Mouse (Mus musculus) cerebellum, postnatal 4 days (tissue): ENCODE data around the gene Selp.

Experiments
- DNase-seq, 2 experiments: peaks; one replicate each; pipeline ENCODE4 v3.0.0; 2022; ENCODE audit warnings: low spot score in 2 of 2, mixed read lengths in 1 of 2

Gene Selp

DNA sequence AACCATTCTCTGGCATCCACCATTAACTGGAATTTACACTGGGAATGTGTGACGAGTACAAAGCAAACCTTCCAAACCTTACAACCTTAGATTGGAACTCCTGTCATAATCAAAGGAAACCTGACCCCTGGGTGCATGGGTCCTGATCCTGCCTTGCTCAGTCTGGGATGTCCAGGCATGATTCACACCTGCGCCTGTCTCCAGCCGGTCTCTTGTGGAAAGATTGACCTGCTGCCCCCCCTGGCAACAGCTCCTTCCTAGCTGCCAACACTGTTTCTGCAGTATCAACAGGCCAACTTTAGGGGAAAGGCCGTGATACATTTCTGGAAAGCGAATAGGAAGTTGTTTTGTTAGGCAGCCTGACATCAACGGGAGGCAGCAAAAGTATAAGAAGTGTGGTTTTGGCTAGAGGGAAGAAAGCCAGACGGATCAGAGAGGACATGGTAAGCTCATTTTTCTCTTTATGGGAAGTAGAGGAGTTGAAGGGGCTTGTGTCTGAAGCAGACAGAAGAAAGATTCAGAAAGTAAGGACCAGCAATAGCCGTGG lies at the start of gene Selp:
TSS of gene Selp (plus strand) at position 318 of the 547 bp plus-strand sequence.
- no peak for DNase-seq

DNA sequence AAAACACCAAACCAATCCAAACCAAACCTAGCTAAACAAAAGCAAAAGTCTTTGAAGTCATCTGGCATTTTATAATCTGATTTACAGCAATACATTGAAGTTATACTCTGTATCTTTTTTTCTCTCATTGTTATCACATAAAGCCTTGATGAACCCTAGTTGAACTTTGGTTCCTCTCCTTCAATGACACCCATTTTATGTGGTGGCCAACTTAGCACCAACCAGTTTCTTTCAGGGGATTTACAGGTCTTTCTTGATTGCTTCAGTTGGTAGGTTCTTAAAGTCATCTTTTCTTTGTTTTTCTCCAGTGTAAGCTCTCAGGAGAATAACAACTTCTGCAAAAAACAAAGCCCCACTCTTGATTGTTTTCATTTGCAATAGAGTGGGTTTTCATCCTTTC lies 45.8 kb upstream of the Selp start:
- no peak for DNase-seq

DNA sequence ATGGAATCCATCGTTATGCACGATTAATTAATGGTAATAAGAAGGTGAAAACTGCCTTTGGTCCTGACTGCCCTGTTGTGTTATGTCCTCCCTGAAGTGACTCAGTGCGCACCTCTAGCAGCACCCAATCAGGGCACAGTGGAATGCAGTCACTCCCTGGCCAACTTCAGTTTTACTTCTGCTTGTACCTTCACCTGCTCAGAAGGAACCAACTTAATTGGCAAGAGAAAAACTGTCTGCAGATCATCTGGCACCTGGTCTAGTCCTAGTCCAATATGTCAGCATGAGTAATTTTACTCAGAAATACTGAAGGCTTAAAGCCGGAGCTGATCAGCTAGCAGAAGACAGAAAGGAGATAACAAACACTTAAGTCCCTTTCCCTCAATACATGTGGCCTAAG lies 44.6 kb upstream of the Selp start:
- no peak for DNase-seq

DNA sequence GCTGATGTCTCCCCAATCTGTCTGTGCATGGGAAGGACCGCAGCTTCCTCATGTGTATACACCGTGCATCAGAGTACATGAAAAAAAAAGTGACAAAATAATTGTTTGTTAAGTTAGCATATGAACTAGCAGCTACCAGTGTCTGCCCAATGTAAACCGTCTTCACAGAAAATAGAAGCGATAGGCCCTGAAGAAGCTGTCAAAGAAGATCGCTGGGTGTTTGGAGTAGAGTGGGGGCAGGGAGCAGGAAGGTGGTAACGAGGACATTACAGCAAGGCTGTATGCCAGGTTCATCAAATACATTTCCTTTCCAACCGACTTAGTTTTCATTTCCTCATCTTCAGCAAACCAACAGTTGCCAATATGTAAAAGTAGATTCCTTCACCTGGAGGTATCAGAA lies 44.0 kb upstream of the Selp start:
- no peak for DNase-seq

DNA sequence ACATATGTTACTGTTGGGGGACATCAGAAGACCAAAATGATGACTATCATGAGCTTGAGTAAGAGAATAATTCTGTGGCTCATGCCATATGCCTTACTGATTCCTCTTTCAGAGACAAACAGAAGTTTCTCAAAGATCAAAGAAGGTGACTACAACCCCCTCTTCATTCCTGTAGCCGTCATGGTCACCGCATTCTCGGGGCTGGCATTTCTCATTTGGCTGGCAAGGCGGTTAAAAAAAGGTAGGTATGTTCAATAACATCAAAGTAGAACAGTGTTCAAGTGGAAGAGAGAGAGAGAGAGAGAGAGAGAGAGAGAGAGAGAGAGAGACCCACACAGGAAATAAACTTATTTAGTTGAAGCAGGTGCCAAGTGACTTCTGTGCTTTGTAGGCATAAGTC lies 43.1 kb upstream of the Selp start:
- DNase-seq, result no peak

DNA sequence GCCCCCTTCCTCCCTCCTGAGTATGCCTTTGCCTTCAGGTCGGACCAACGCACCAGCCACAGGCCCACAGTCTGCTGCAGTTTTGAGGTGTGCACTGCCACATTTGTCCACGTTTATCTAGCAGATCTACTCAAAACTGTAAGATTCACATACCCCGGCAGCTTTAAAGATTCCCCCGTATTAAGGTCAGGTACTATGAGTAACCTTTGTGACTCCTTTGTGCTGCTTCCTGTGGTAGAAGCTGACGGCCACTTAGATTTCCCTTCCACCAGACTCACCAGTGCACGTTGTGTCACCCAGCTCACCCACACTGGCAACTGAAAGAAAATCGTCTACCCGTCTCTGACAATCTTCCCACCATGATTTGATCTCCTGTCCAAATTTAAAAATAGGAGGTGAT lies 42.0 kb upstream of the Selp start:
- no peak for DNase-seq

DNA sequence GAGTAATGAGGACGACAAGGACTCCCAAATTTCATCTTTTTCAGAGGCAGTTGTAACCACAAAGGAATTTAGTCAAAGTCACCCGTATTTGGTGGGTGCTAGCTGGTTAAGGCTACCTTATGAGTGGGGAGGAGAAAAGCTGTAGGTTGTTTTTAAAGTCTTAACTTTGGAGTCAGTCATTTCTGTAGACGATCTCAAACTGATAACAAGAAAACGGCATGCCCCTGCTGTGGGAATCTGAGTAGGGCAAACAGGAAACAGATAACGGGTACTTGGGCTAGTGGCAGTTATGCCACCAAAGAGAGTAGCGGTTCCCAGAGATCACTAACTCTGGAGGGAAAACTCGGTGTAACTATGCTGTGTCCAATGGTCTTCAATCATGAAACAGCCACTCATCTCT lies 41.3 kb upstream of the Selp start:
- DNase-seq, result no peak

DNA sequence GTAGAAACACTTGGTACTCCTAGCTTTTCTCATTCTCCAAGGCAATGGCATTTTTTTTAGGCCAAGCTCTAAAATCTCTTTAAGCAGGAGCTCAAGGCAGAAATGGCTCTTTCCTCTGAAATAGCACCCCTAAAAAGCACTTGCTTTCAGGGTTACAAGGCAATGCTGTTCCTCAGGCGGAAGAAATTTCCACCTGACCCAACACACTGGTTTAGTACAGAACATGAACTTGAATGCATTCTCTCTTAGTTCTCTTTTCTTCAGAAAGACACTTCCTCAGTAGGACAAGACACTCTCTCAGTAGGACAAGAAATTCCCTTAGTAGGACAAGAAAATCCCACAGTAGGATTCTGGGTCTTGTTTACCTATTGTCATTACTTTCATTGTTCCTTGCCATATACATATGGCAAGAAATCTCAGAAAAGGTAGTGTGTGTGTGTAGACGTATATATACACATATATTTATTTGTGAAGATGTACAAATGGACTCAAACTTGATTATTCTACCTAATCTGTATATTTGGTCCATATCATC lies 40.4 kb upstream of the Selp start:
- DNase-seq, result no peak

DNA sequence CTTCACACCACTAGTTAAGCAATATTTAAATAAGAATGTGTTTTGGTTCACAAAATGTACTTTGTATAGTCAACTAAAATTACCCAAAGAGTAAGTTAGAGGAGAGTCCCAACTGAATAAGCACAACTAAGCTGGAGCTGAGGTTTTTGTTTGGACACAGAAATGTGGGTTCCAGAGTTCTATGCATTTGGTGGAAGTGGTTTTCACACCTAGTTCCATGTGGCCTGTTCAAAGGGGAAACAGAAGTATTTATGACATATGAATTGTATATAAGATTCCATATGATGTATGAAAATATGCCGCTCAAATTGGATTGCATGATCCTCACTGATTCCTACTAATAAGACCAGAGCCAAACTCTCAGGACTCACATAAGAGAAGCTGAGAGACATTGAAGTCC lies 39.6 kb upstream of the Selp start:
- DNase-seq, result no peak

DNA sequence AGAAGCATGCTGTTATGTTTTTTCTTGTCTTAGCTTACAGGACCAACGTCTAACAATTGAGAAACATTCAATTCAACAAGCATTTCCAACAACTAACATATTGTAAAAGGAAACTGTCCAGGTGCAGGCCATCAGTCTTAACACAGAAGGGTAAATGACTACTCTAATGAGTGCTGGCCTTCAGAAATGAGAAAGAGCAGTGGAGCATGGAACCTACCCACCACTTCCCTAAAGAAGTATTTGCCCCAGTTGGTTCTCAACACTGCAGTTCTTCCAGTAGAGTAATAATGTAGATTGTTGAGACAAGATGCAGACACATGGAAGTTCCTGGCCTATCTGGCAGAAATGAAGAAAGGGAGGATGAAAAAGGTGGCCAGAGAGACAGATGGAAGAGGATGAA lies 38.6 kb upstream of the Selp start:
- DNase-seq, result no peak

DNA sequence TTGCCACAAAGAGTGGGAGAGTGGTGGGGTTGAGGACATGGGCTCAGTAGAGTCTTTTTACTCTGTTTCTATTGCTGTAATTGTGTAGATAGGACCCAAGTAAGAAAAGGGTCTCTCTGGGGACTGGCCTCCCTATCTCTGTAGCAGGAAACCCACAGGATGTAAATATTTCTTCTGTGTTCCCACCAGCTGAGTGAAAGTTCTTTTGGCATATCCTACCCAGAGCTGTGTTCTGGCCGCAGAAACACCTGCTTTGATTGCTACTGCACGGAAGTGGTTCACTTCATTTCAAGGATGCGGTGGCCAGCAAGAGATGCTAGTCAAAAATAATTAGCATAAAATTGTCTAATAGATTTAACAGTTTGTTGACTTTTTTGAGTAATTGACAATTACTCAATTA lies 38.0 kb upstream of the Selp start:
- DNase-seq, result no peak

DNA sequence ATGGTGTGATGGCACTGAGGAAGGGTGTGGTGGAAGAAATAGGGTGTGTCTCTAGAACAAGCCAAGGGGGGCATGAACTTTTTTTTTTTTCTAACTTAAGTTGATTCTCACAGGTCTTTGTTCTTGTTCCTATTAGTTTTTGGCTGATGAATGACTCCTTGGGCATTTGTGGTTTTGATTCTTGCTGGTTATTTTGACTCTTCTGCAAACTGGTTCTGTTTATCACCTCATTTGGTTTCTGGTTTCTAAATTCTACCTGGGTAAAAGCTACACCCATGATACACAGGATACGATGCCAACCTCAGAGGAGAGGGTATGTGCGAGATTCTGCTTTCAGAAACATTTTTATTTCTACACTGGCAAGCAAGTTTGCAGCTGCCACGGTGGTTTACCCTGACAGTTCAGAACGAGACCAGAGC lies 36.7 kb upstream of the Selp start:
- DNase-seq, result no peak

DNA sequence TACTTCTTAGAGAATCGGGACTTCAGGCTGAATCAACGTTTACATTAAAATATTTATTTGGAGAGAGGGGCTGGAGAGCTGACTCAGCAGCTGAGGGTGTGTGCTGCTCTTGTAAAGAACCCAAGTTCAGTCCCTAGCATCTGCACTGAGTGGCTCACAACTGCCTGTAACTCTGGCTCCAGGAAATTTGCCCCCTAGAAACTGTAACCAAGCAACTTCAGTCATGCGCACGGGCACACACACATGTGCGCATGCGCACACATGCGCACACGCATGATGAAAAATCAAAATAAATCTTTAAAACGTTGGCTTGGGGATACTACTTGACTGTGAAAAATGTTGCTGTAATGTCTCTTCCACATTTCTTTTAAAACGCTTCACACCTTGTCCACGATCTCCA lies 36.0 kb upstream of the Selp start:
- DNase-seq, result no peak

DNA sequence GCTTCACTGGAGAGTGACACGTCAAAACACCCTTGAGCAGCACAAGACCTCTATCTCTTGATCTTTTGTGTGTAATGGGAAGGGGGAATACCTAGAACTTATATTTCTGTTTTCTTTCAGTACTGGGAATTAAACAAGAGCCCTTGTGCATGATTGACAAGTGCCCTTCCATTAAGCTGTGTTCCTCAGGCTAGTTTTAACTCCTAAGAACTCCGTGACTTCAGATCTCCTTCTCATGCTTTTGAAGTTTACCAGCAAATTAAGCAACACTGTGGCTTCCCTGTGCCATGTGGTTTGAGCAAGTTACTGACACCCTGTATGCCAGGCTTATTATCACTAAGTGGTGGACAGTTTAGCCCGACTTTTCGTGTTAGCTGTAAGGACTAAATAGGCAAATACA lies 32.0 kb upstream of the Selp start:
- DNase-seq, result no peak

DNA sequence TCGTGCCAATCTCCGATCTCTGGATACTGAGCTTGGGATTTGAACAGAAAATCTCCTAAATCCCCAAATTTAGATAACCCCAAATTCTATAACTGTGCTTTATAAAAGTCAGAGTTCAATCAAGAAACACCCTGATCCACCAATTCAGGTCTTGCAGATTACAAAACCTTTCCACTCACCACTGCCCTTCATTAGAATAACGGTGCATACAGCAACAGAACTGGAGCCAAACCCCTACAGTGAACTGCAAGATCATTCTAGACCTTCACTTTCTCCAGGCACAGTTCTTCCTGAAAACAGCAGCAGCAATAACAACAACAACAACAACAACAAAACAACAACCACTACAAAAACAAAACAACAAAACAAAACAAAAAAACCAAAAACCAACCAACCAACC lies 28.3 kb upstream of the Selp start:
- no peak for DNase-seq

DNA sequence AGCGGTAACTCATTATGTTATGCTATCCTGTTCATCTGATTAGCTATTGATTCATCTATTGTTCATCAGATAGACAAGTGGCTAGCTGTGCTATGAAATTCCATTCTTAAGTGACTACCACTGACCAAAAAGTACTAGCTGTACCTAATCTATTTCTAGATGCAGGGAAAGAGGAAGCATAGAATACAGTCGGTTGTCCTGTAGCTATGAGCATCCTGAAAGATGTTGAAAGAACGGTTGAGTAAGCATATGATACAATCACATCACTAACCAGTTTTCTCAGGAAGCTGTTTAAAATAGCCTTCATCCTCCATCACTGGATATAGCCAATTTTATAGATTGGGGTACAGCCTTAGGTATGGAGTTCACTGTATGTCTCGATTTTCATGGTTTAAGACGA lies 27.2 kb upstream of the Selp start:
- DNase-seq, result no peak

DNA sequence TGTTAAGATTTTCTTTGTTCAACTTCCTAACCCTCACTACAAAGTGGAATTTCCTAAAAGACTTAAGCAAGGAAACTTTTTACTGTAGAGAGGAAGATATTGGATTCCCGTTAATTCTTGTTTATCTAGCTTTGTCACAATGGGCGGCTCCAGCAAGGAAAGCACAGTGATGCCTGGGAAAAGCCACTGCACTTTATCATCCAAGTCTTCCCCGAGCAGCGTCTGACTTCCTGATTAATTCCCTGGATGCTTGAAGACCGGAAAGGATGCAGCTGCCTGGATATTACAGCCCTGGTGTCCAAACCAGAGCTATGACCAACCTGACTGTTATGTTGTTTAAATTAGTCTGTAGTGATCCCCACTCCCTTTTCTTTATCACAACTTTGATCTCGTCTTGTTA lies 18.3 kb upstream of the Selp start:
- no peak for DNase-seq

DNA sequence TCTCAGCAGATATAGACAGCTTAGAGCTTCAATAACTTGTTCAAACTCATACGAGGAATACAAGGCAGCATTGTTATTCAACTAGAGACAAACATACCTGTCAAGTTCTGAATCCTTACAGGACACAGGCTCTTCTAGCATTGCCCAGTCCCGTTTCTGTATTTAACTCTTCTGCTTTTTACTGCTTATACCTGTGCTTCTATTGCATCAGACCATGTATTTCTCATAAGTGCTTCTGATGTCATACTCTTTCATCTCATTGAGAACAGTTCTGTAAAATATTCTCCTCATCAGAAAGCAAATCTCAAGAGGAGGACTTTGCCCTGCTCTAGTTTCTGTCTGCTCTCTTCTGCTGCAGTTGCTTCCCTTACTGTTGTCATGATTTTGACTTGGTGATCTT lies 17.2 kb upstream of the Selp start:
- no peak for DNase-seq

DNA sequence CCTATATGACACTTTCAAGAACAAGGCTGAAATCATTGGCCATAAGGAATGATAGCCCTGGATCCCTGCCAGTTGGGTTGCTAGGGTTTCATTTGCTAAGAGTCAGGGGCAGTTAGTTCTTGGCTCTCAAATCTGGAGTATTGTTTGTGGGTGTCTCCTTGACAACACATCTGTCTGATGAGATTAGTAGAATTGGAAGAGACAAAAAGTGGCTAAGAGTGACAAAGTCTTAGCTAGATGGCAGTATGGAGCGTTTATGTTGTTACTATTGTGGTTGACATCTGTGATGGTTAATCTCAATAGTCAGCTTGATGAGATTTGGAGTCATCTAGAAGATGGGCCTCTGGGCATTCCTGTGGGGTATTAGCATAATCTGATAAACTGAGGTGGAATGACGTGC lies 16.7 kb upstream of the Selp start:
- DNase-seq, result no peak

DNA sequence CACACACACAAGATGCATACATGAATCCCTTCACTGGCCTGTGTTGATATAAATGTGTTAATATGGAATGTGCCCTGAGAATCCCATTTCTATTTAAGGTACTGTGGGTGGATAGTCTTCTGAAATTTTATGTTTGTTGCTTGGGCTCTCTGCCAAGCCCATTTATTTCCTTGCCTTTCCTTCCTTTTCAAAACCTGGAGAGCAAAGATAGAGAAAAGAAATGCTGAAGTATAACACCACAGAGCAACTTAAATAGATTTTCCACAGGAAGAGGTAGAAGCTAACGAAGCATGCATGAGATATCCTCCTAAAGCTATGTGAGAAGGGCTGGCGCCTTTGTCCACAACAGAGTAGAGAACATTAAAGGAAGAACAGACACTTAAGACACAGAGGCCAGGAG lies 5.3 kb upstream of the Selp start:
- DNase-seq, result no peak

DNA sequence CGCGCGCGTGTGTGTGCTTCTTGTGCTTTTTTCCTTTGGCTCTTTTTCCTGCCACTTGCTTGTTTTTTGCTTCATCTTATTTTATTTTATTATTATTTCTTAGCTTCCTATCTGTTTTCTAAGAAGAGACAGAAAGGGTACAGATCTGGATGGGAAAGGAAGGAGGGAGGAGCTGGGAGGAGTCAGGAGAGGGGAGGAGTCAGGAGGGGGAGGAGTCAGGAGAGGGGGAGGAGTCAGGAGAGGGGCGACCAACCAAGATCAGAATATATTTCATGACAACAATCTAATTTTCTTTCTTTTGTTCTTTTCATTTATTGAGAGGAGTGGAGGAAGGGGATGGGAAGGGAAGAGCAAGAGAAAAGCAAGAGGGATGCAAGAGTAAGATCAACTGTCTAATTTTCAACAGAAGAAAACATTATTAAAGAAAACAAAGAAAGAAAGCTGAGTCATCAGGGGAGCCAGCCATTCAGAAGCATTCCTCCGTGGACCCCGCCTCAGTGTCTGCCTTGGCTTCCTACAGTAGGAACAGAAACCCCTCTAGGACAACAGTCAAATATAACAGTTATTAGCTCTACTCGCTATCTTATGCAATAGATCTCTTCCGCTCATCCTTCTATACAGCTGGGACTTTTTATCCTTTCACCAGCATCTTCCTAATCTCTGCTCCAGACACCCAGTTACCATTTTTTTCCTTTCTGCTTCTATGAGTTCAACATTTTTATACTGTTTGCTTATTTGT lies 4.3 kb upstream of the Selp start:
- no peak for DNase-seq

DNA sequence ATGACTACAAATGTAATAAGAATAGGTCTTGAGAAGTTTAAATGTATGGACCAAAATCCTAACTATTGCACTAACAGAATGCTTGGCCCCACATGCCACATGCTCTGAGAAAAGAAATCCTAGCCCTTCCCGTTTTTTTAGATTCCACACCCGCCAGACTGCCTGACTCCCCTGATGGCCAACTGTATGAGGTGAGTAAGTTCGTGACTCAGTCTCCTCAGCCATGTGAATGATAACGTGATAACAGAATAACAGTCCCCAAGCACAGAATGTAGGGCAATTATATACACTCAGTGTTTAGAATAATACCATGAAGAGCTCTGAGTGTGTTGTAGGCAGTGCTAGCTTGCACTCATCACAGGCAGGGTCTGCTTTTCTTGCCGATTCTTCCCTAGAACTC lies 784 bp upstream of the Selp start:
- DNase-seq, result no peak

DNA sequence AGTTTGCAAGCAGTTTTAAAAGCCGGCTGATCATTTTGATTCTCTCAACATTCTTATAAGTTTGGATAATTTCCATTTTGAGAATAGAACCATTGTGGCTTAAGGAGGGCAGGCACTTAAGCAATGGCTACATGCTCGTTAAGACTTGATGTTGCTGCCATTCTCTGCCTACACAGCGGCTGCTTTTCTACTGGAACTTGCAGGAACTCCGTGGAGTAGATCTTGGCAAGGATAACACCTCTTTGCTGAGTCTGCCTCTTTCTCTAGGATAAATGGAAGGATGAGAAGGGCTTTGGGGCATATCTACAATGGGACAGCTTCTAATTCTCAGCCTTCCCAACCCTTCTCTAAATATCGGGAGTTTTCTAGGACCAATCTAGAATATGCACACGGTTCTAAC lies 583 bp downstream of the Selp start:
- DNase-seq, result no peak

DNA sequence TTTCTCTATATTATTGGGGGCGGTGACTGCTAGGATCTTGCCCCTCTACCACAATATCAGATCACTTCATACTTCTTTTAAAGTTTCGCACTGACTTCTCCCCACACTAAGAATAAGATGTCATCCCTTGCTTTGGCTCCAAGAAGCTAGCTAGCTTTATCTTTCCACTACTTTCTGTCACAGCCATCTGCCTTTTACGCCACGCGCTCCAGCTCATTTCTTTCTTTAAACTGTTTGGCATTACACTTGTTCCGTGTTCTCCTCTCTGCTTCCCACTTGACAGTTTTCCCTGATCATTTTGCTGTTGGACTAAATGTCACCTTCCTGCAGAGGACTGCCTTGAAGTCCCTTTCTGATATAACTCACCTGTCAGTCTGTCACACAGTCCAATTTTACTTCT lies 2.8 kb downstream of the Selp start:
- no peak for DNase-seq
